Mouse (Mus musculus) myocyte (in vitro differentiated cells): ENCODE results near the gene Slc13a3. TPM values are rescaled to one million over a fixed set of nuclear protein-coding genes. Genes with fewer than 3 reads are reported as not detected.

ENCODE experiments used
- H3K27me3 ChIP-seq: one replicate; pipeline ENCODE4 v1.6.1; 2011; ENCODE audit not compliant: control insufficient read depth, insufficient read depth, insufficient read length
- H3K36me3 ChIP-seq: one replicate; pipeline ENCODE4 v1.6.1; 2011; ENCODE audit not compliant: control insufficient read depth, insufficient read depth
- H3K4me2 ChIP-seq: one replicate; pipeline ENCODE4 v1.6.1; 2011; ENCODE audit warnings: low read depth, control low read depth
- H3K4me3 ChIP-seq: one replicate; pipeline ENCODE4 v1.5.1; 2011; ENCODE audit warnings: mild to moderate bottlenecking, control low read depth, moderate library complexity
- H3K79me2 ChIP-seq: one replicate; pipeline ENCODE4 v1.6.1; 2011; ENCODE audit not compliant: control insufficient read depth, insufficient read depth
- H3ac ChIP-seq: one replicate; pipeline ENCODE4 v1.6.1; 2011; ENCODE audit not compliant: control insufficient read depth, insufficient read length
- CEBPB ChIP-seq: IDR thresholded peaks from 2 replicates; pipeline ENCODE4 v1.6.1; 2011; ENCODE audit warnings: mild to moderate bottlenecking, moderate library complexity; ENCODE audit not compliant: poor library complexity, insufficient read depth, severe bottlenecking
- E2F4 ChIP-seq: IDR thresholded peaks from one replicate; pipeline ENCODE4 v1.6.1; 2011; ENCODE audit warnings: mild to moderate bottlenecking, control low read depth, moderate library complexity; ENCODE audit not compliant: insufficient read depth
- MAX ChIP-seq: IDR thresholded peaks from one replicate; pipeline ENCODE4 v1.6.1; 2011; ENCODE audit warnings: low read depth, mild to moderate bottlenecking, control low read depth
- MYOD1 ChIP-seq, 3 experiments: IDR thresholded peaks; one replicate each; pipeline ENCODE4 v1.6.1; 2011; ENCODE audit warnings: control low read depth in 2 of 3, low read depth in 2 of 3, mild to moderate bottlenecking in 2 of 3, moderate library complexity in 1 of 3; ENCODE audit not compliant: insufficient read length in 2 of 3, control insufficient read depth in 1 of 3
- MYOG ChIP-seq, 3 experiments: IDR thresholded peaks; one replicate each; pipeline ENCODE4 v1.6.1; 2011; ENCODE audit warnings: control low read depth in 2 of 3, low read depth in 2 of 3, mild to moderate bottlenecking in 2 of 3; ENCODE audit not compliant: insufficient read length in 2 of 3, control insufficient read depth in 1 of 3, insufficient read depth in 1 of 3
- POLR2A ChIP-seq: IDR thresholded peaks from one replicate; pipeline ENCODE4 v1.6.1; 2011; ENCODE audit warnings: low read depth, mild to moderate bottlenecking, control low read depth, moderate library complexity; ENCODE audit not compliant: insufficient read length
- POLR2AphosphoS2 ChIP-seq: IDR thresholded peaks from one replicate; pipeline ENCODE4 v1.6.1; 2011; ENCODE audit warnings: low read depth, control low read depth; ENCODE audit not compliant: insufficient read length
- REST ChIP-seq: IDR thresholded peaks from one replicate; pipeline ENCODE4 v1.6.1; 2011; ENCODE audit warnings: mild to moderate bottlenecking, control low read depth, moderate library complexity; ENCODE audit not compliant: insufficient read depth, insufficient read length
- SRF ChIP-seq: IDR thresholded peaks from one replicate; pipeline ENCODE4 v1.6.1; 2011; ENCODE audit warnings: low read depth; ENCODE audit not compliant: control insufficient read depth, insufficient read length
- TCF12 ChIP-seq: IDR thresholded peaks from one replicate; pipeline ENCODE4 v1.6.1; 2011; ENCODE audit warnings: mild to moderate bottlenecking, control low read depth; ENCODE audit not compliant: poor library complexity, insufficient read depth, severe bottlenecking
- TCF3 ChIP-seq: IDR thresholded peaks from one replicate; pipeline ENCODE4 v1.6.1; 2011; ENCODE audit warnings: low read depth, control low read depth; ENCODE audit not compliant: insufficient read length
- USF1 ChIP-seq: IDR thresholded peaks from one replicate; pipeline ENCODE4 v1.6.1; 2011; ENCODE audit warnings: low read depth, mild to moderate bottlenecking, control low read depth, moderate library complexity
- polyA plus RNA-seq: library from polyadenylated mRNA; unstranded; fragments of >200 nt; fragmentation: generic; extraction: Trizol; gene quantifications from one replicate; pipeline ENCODE4 v1.2.1, GENCODE M21; 2012; ENCODE audit warnings: missing spikeins

Gene Slc13a3
- polyA plus RNA-seq, 1 experiment = 0.04 TPM

- Histone ChIP-seq H3K36me3 (no peaks in the 10 kb centered on the region), H3K79me2 (no peaks in the 10 kb centered on the region), H3K4me3 (no peak overlapping the region), H3K27me3 (peaks cover 43% of the 10 kb centered on the region), H3ac (no peak overlapping the region), H3K4me2 (no peak overlapping the region)
- TF ChIP-seq CEBPB (no peak), POLR2AphosphoS2 (no peak), MYOD1 (IDR thresholded peaks at IDR 0.05; ENCODE audit: control insufficient read depth in 1 of 3, insufficient read length in 2 of 3, low read depth in 2 of 3) (no peak)
Measured at GRCm38 (mm10) chr2:165442981-165443380, 30.0 kb downstream of the Slc13a3 start.

GRCm38 (mm10) chr2:165441613-165442012 lies 31.4 kb downstream of the Slc13a3 start:
- Histone ChIP-seq H3K36me3 (no peaks in the 10 kb centered on the region), H3K27me3 (peaks cover 47% of the 10 kb centered on the region), H3K79me2 (no peaks in the 10 kb centered on the region), H3ac (no peak overlapping the region), H3K4me2 (no peak overlapping the region), H3K4me3 (no peak overlapping the region)
- no peak for TF ChIP-seq TCF12
- TF ChIP-seq CEBPB = no peak
- TF ChIP-seq POLR2A = no peak
- no peak for TF ChIP-seq MYOD1 (IDR thresholded peaks at IDR 0.05; ENCODE audit: control insufficient read depth in 1 of 3, insufficient read length in 2 of 3, low read depth in 2 of 3)
- no peak for TF ChIP-seq POLR2AphosphoS2
- no peak for TF ChIP-seq USF1
- no peak for TF ChIP-seq TCF3

- H3K4me3 ChIP-seq = no peak overlapping the region
- no peaks in the 10 kb centered on the region for H3K36me3 ChIP-seq
- H3ac ChIP-seq = no peak overlapping the region
- TF ChIP-seq MAX = no peak
- no peak for TF ChIP-seq MYOG (IDR thresholded peaks at IDR 0.05; ENCODE audit: control insufficient read depth in 1 of 3, insufficient read depth in 1 of 3, insufficient read length in 2 of 3, low read depth in 2 of 3)
- no peak for TF ChIP-seq POLR2AphosphoS2
- no peak for TF ChIP-seq E2F4
- TF ChIP-seq CEBPB = no peak
- no peak for TF ChIP-seq TCF12
- TF ChIP-seq MYOD1 (IDR thresholded peaks at IDR 0.05; ENCODE audit: control insufficient read depth in 1 of 3, insufficient read length in 2 of 3, low read depth in 2 of 3) = no peak
- TF ChIP-seq POLR2A = no peak
- TF ChIP-seq USF1 = no peak
- no peak for TF ChIP-seq SRF
- no peak for TF ChIP-seq TCF3
- no peak for TF ChIP-seq REST
- H3K4me2 ChIP-seq = no peak overlapping the region
- no peaks in the 10 kb centered on the region for H3K79me2 ChIP-seq
- peaks cover 52% of the 10 kb centered on the region for H3K27me3 ChIP-seq
Measured at GRCm38 (mm10) chr2:165439613-165440012, 33.4 kb downstream of the Slc13a3 start.

- no peak for TF ChIP-seq TCF12
- Histone ChIP-seq H3ac (no peak overlapping the region), H3K79me2 (no peaks in the 10 kb centered on the region), H3K27me3 (peaks cover 54% of the 10 kb centered on the region), H3K4me2 (no peak overlapping the region), H3K36me3 (no peaks in the 10 kb centered on the region), H3K4me3 (no peak overlapping the region)
Measured at GRCm38 (mm10) chr2:165438881-165439280, 34.1 kb downstream of the Slc13a3 start.

GRCm38 (mm10) chr2:165428694-165429093 lies 44.3 kb downstream of the Slc13a3 start:
- no peaks in the 10 kb centered on the region for H3K79me2 ChIP-seq
- TF ChIP-seq MYOD1 (IDR thresholded peaks at IDR 0.05; ENCODE audit: control insufficient read depth in 1 of 3, insufficient read length in 2 of 3, low read depth in 2 of 3) (no peak), TCF12 (no peak), CEBPB (no peak), USF1 (no peak), MAX (no peak), POLR2AphosphoS2 (no peak), REST (no peak), E2F4 (no peak), TCF3 (no peak), SRF (no peak), MYOG (IDR thresholded peaks at IDR 0.05; ENCODE audit: control insufficient read depth in 1 of 3, insufficient read depth in 1 of 3, insufficient read length in 2 of 3, low read depth in 2 of 3) (no peak), POLR2A (no peak)
- H3K27me3 ChIP-seq = peaks cover 40% of the 10 kb centered on the region
- no peak overlapping the region for H3K4me3 ChIP-seq
- no peak overlapping the region for H3K4me2 ChIP-seq
- H3ac ChIP-seq = no peak overlapping the region
- no peaks in the 10 kb centered on the region for H3K36me3 ChIP-seq
